Mouse (Mus musculus) layer of hippocampus, adult 18-20 months (tissue): Measurements from ENCODE around the gene Chd6. TPM values are rescaled to one million over a fixed set of nuclear protein-coding genes. Genes with fewer than 3 reads are reported as not detected.

Experiments
- total RNA-seq, 2 experiments: library from RNA; stranded (reverse); gene quantifications; 2 replicates each; pipeline ENCODE4 v1.2.3; 2021

Chd6 gene
- total RNA-seq, 2 experiments from 2014 or later = 56.1 to 61.2 TPM

Other genes starting within 250 kb of the Chd6 start
- 100 to 1,000 TPM in 1 of 2 experiments, 10 to 100 TPM in 1; 99.5 to 101 TPM for gene Zhx3, start 236.1 kb downstream of the Chd6 start, total RNA-seq
- gene Lpin3, start 228.4 kb downstream of the Chd6 start, total RNA-seq = 1 to 10 TPM in 1 of 2 experiments, under 1 TPM in 1; 0.89 to 1.6 TPM
- under 1 TPM; 0.18 to 0.25 TPM for gene Emilin3, start 196.7 kb downstream of the Chd6 start, total RNA-seq